Mouse (Mus musculus) heart, adult 2 months (tissue): Measurements from ENCODE around the gene Ets1.

ENCODE experiments used
- CTCF ChIP-seq: fragments of 200-600 bp; IDR thresholded peaks from 2 replicates; pipeline ENCODE4 v1.8.1; 2022; ENCODE audit warnings: antibody characterized with exemption, mild to moderate bottlenecking, moderate library complexity
- POLR2A ChIP-seq: fragments of 200-500 bp; IDR thresholded peaks from 2 replicates; pipeline ENCODE4 v1.6.1; 2011; ENCODE audit warnings: mild to moderate bottlenecking, low read depth, low read length, control low read depth; ENCODE audit not compliant: insufficient read depth

DNA sequence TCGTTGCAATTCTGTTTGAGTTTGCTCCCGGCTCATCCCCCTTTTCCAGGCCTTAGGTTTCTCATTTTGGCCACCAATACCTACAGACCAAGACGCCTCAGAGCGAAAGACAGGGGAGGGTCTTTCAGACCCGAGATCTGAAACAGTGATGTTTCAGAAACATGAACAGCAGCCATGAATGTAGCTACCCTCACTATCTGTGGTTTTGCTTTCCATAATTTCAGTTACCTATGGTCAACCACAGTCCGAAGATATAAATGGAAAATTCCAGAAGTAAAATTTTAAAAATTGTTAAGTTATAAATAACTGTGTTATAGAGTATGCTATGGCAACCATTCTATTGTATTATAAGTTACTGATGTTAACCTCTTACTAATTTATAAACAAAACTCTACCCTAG lies 20.6 kb upstream of the Ets1 start:
- TF ChIP-seq CTCF (no peak), POLR2A (no peak)
